Mouse (Mus musculus) cerebellum, adult 2 months (tissue): ENCODE measurements around the gene Pgls.

ENCODE experiments used
- CTCF ChIP-seq: fragments of 200-500 bp; IDR thresholded peaks from 2 replicates; pipeline ENCODE4 v1.5.1; 2011; ENCODE audit warnings: low read depth, mild to moderate bottlenecking, control low read depth, low read length, moderate library complexity, borderline replicate concordance; ENCODE audit not compliant: insufficient read depth
- POLR2A ChIP-seq: fragments of 200-500 bp; IDR thresholded peaks from 2 replicates; pipeline ENCODE4 v1.6.1; 2011; ENCODE audit warnings: low read length, control low read depth, borderline replicate concordance; ENCODE audit not compliant: insufficient read depth

DNA sequence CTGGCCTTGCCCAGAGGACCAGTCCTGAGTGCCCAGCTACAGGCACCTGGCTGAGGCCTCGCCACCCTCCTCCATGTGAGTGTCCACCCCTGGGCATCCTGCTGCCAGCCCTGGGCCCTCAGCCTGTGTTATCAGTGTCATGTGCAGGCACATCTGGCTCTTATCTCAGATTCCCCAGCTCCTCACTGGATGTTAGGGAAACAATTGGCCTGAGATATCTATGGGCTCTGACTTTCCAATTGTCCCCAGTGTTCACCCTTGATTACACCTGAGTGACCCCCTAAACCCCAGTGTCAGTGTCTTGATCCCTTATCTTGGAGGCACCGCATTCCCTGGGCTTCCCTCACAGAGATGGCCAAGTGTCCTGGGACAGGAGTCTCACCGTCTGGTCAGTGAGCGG lies 47.3 kb downstream of the Pgls start:
- TF ChIP-seq CTCF, result no peak
- TF ChIP-seq POLR2A, result no peak
